Mouse (Mus musculus) heart, adult 2 months (tissue): ENCODE data around the gene Desi2.

Experiments
- CTCF ChIP-seq: fragments of 200-600 bp; IDR thresholded peaks from 2 replicates; pipeline ENCODE4 v1.8.1; 2022; ENCODE audit warnings: antibody characterized with exemption, mild to moderate bottlenecking, moderate library complexity
- POLR2A ChIP-seq: fragments of 200-500 bp; IDR thresholded peaks from 2 replicates; pipeline ENCODE4 v1.6.1; 2011; ENCODE audit warnings: mild to moderate bottlenecking, low read depth, low read length, control low read depth; ENCODE audit not compliant: insufficient read depth

- TF ChIP-seq CTCF, result no peak
- TF ChIP-seq POLR2A, result no peak
These were observed 67.4 kb downstream of the Desi2 start for GRCm38 (mm10) chr1:178254598-178254997.
